Mouse (Mus musculus) left cerebral cortex, adult 11 months (tissue): Measurements from ENCODE around the gene Tmem131l.

Source experiments
- DNase-seq: peaks from one replicate; pipeline ENCODE4 v3.0.0; 2022; ENCODE audit warnings: low spot score

Tmem131l gene

DNA sequence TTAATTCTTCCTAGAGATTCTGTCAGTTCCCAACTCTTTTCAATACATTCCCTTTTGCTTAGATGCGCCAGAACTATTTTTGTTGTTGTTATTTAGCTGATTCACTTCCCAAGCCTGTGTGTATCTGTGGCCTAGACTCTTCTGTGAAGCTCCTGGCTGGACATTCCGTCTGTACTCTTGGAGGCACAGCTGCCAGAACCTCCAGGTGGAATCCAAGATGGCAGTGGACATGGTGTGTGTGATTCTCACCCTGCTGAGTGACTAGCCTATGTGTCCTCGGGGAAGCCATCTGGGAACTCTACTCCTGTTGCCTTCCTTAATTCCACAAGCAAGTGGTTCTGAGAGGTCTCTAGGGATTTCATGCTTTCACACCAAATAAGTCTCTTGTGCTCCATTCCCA is 63.8 kb downstream of the Tmem131l start:
- DNase-seq, result no peak

- DNase-seq, result no peak
Measured at GRCm38 (mm10) chr3:83973339-83973738, 66.6 kb downstream of the Tmem131l start.

DNA sequence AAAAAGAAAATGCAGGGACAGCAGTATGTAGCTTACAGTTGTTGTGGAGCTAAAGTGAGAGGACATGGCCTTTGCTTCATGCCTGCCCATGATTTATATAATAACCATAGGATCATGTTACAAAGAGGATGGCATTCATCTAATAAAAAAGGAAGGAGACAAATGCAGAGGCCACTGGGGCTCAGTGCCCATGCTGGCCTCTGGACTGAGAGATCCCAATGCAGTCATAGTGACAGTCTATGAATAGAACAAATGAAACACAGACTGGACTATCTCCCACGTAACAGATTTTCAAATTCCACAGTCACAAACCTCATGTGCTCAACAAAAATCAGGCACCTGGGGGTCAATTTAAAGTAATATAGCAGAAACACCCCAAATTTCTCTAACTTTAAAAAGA is 69.3 kb downstream of the Tmem131l start:
- DNase-seq, result no peak

GRCm38 (mm10) chr3:83969081-83969480 is 70.9 kb downstream of the Tmem131l start:
- no peak for DNase-seq

DNA sequence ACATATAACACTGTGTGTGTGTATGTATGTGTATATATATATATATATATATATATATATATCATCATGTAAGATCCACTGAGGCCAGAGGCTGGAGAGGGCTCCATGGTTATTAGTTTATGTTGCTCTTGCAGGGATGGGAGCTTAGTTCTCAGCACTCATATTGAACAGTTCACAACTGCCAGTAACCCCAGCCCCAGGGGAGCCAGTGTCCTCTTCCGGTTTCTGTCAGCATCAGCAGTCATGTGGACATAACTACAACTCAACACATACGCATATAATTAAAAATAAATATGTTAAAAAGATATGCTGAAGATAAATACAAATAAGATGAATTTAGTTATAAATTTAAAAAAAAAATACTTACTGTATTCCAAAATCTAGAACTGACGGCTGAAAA is 72.2 kb downstream of the Tmem131l start:
- no peak for DNase-seq

DNA sequence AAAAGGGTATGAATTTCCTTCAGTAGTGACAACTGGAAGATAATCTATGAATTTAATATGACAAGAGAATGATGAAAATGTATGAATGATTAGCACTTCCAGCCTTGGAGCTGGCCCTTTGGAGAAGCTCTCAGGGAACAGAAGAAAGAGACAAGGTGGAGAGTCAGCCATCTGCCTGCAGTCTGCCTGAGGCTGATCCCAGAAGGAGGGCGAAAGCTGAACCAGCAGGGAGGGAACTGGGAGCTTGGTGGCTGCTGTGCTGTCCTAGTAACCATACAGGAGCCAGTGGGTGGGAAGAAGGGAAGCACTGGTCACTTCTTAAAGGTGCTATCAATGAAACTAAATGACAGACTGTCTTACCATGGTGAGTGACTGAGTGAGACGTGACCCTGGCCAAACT is 74.6 kb downstream of the Tmem131l start:
- no peak for DNase-seq

DNA sequence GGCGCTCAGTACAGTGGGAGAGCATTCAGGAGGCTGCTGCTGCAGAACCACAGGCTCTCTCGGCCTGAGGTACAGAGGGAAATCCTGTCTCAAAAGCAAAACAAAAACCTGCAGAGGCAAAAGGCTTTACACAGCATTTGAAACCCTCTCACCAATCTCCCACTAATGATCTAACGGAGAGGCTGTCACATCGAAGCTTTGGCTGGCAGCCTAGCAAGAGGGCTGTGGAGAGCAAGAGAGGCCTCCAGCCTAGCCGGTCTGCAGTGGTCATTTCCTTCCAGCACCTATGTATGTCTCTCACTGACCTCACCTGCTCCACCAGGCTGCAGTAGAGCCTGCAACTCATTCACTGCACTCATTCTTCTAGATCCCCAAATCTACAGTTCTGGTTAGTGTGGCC is 76.3 kb downstream of the Tmem131l start:
- DNase-seq, result no peak

GRCm38 (mm10) chr3:83962571-83962970 is 77.4 kb downstream of the Tmem131l start:
- no peak for DNase-seq

GRCm38 (mm10) chr3:83962076-83962475 is 77.9 kb downstream of the Tmem131l start:
- no peak for DNase-seq

DNA sequence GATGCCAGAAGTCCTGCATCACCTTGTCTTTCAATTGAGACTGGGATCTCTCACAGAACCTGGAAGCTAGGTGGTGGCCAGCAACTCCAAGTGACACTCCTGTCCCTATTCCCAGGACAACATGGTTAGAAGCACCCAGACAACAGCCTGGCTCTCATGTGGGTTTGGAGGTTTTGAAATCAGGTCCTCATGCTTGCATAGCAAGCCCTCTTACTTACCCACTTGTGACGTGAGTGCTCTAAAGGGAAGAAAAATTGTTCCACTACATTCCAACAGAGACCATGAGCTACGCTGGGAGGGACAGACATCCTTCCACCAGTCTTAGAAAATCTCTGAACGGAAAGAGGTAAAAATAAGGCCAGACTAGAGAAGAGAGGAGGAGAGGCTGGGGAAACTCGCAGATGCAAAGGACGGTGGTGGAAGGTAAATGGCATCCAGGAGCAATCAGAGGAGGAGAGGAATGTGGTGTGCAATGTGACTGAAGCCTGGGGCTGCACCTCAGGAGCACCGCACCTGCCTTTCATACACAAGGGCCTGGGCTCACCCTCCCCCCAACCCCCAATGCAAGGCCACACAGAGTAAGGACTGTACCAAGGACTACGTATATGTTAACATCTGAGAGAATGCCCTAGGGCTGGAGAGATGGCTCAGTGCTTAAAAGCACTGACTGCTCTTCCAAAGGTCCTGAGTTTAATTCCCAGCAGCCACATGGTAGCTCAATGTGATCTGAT is 80.9 kb downstream of the Tmem131l start:
- no peak for DNase-seq

- DNase-seq, result no peak
Measured at GRCm38 (mm10) chr3:83953879-83954278, 86.1 kb downstream of the Tmem131l start.

DNA sequence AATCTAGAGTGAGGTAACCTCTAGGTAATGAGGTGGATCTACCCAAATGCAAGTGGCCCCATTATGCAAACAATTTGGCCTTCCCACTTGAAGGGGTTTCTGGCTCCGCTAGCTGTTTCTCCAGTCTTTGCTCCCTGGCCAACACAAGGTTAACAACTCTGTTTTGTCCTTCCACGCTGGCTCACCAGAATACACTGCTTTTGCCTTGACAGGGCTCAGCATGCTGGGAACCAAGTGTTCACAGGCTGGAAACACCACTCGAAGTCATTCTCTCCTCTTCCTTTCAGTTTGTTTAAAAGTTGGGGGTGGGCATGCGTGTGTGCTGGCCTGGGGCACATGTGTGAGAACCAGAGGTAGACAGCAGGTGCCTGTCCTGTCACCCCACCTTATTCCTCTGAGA is 91.2 kb downstream of the Tmem131l start:
- DNase-seq, result no peak

- no peak for DNase-seq
Measured at GRCm38 (mm10) chr3:83947476-83948245, 92.3 kb downstream of the Tmem131l start.

DNA sequence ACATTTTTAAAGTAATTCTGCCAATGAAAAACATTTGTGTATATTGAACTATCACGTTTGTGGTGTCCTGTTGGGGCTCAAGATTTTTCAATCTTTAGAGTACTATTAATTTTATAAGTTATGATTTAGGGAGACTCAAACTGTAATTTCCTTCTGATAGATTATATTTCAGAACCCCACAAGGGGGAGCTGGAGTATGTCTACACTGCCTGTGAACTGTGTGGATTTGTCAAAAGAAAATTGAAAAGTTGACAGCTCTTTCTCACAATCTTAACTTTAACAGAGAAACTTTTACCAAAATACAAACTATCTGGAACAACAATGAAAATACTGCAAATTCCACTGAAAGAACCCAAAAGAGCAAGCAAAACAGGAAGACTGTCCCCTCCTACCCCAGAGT is 93.1 kb downstream of the Tmem131l start:
- no peak for DNase-seq

GRCm38 (mm10) chr3:83943691-83944090 is 96.3 kb downstream of the Tmem131l start:
- DNase-seq, result no peak

DNA sequence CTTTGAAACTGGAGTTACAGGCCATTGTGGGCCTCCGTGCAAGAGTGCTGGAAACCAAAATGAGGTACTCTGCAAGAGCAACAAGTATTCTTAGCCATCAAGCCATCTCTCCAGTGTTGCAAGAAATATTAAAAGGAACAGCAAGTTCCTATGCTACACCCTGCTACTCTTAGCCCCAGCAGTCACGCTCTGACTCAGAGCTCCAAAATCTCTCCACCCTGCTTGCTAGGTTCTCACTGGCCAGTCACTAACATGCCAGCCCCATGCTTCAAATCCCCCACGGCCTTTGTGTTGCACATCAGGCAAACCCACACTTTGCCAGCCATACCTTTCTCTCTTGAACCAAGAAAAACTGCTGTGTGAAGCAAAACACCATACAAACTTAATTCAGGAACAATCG is 96.8 kb downstream of the Tmem131l start:
- DNase-seq, result no peak

DNA sequence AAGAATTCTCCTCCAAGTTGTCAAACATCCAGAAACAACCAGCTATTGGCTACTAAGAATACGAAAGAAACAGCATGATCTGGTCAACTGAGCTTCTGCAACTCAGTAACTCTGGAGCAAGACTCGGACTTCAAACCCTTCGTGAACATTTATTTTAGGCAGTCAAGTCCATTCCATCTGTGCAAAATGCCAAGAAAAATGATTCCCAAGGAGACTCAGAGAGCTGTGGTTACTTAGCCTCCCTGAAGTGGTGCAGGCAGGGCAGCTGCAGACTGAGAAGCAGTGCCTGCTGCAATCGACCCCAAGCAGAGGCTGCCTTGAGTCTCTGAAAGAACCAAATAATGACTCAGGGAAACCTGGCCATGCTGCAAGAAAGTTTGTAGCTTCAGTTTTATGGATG is 98.1 kb downstream of the Tmem131l start:
- DNase-seq, result no peak

DNA sequence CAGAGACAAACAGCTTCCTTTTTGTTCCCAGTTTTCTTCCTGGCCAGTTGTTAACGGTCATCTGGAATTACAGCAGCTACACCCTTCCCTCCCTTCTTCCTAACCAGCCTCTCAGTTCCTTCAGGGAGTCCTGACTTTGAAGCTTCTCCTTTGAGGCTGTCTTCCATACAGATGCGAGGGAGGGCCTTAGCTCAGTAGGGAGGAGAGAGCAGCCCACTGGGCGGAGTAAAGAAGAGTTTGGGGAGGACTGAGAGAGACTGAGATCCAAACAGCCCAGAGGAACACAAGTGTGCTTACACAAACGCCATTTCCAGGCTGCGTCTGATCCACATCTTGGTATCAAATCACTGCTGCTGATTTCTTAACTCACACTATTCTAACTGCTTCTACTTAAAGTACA is 101.1 kb downstream of the Tmem131l start:
- DNase-seq, result no peak

DNA sequence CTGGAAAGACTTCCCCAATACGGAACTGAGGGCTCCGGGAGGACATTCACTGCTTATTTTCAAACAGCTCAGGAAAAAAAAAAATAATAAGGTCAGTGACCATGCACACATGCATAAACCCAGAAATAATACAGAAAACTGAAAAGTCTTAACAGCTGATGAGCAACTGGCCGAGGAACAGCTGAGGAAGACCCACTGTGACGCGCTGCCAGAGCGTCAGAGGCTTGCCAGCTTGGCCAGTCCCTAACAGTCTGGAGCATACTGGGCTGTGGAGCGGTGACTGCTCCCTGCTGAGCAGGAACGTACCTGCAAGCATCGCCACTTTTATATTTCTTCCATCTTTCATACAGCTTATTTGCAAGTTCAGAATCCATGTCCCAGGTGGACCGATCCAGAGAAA is 105.5 kb downstream of the Tmem131l start:
- DNase-seq, result no peak

DNA sequence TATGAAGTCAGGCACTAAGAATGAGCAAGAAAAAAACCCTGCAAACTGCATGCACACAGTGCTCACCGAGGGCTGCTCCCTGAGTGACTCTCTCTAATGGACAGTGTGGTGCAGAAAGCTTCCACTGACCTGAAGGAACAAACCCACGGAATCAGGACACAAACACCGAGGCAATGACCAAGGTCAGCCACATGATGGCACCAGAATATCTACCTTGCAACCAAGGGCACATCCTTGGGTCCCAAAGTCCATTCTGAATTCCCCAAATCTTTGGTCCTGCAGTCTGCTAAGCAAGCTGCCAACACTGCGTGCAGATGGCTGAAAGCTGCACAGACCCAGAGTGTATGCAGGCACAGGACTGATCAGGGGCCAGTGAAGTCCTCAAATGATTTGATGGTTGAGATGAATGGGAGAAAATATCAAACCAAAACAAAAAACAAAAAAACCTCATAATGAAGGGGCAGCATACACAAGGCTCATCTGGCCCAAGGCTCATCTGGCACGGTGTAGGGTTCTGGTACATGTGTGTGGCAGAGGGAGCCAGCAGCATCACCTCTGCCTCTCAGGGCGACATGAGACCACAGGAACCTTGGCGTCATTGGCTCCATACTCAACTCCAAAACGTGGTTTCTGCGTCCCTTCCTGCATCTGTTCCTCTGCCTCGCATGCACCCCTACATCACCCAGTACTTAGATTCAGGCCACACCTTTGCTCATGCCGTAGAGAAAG is 124.0 kb downstream of the Tmem131l start:
- DNase-seq, result no peak

- no peak for DNase-seq
Measured at GRCm38 (mm10) chr3:83915102-83915501, 124.9 kb downstream of the Tmem131l start.

DNA sequence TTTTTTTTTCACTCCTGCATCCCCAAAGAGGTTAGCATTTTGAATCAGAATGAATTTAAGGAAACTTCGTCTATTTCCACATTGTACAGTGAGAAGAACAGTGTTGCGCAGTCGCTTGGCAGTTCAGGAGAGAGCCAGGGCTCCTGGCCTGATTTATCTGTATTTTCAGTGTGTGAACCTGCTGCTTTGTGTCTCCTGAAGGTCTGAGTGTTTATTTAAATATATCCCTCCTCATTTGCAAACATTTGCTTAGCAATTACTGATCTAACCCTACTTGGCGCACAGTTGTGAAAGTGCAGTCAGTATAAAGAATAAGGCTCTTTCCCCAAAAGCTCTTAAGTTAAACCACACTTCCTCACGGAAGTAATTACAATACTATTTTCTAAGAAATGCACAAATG is 129.3 kb downstream of the Tmem131l start:
- DNase-seq, result no peak

- DNase-seq, result no peak
Measured at GRCm38 (mm10) chr3:83906185-83906584, 133.8 kb downstream of the Tmem131l start.
